ENCODE assay signal across 9 mouse cellular contexts in genomic region chr16:77421591-77422024, GRCm38 (mm10).
DNase-seq lines count a peak whose midpoint lies in the region; ATAC-seq and TF ChIP-seq lines count a peak whose summit lies in the region.
"Had no signal": no experiment of that assay in that cellular context is flagged by ENCODE, and none has a peak within 500 bp of the region (broad histone marks: within the 10 kb centered on the region; RNA-seq: fewer than 3 reads in every experiment).

No protein-coding gene starts in this region.

- peak overlapping the region; percentile 26 for H3K27ac ChIP-seq in heart, adult 2 months
- H3K27ac ChIP-seq in embryonic facial prominence, embryonic 13.5 days = peak overlapping the region; percentile 83
- peak overlapping the region; percentile 99 for H3K27ac ChIP-seq in hindbrain, embryonic 15.5 days (replicated peaks)
- peak overlapping the region; percentile 98 for H3K27ac ChIP-seq in neural tube, embryonic 14.5 days (ENCODE audit: low read depth, low read length)

- no peaks in the 10 kb centered on the region for H3K9me3 ChIP-seq in embryonic facial prominence, embryonic 13.5 days
- no peaks in the 10 kb centered on the region for H3K9me3 ChIP-seq in hindbrain, embryonic 15.5 days
- H3K9me3 ChIP-seq in neural tube, embryonic 14.5 days (ENCODE audit: control insufficient read depth, low read length) = no peaks in the 10 kb centered on the region

- peak overlapping the region; percentile 21; the same call in 1 of the 2 replicates for H3K4me3 ChIP-seq in heart, adult 2 months
- peak overlapping the region; percentile 21 for H3K4me3 ChIP-seq in embryonic facial prominence, embryonic 13.5 days
- H3K4me3 ChIP-seq in hindbrain, embryonic 15.5 days = peak overlapping the region; percentile 50
- peak overlapping the region; percentile 61 for H3K4me3 ChIP-seq in neural tube, embryonic 14.5 days (ENCODE audit: low read depth, low read length)

- no peaks in the 10 kb centered on the region; the same call in 1 of the 2 replicates for H3K79me2 ChIP-seq in heart, adult 2 months (replicated peaks; ENCODE audit: control insufficient read depth, insufficient read depth, low read length)

- H3K36me3 ChIP-seq in heart, adult 2 months (ENCODE audit: control insufficient read depth, insufficient read depth, low read length) = peaks cover 2% of the 10 kb centered on the region
- H3K36me3 ChIP-seq in embryonic facial prominence, embryonic 13.5 days = no peaks in the 10 kb centered on the region
- H3K36me3 ChIP-seq in hindbrain, embryonic 15.5 days = no peaks in the 10 kb centered on the region
- no peaks in the 10 kb centered on the region for H3K36me3 ChIP-seq in neural tube, embryonic 14.5 days (ENCODE audit: control insufficient read depth, insufficient read depth, low read length)

- WGBS in heart, adult 2 months = 63% methylated on average over 10 of the region's 10 CpGs
- 9% methylated on average over 10 of the region's 10 CpGs for WGBS in embryonic facial prominence, embryonic 13.5 days
- 4% methylated on average over 10 of the region's 10 CpGs for WGBS in hindbrain, embryonic 15.5 days
- 2% methylated on average over 10 of the region's 10 CpGs for WGBS in neural tube, embryonic 14.5 days

- H3K4me1 ChIP-seq in heart, adult 2 months (ENCODE audit: control insufficient read depth, insufficient read depth, low read length) = peaks cover 1% of the 10 kb centered on the region; the same call in 1 of the 2 replicates
- H3K4me1 ChIP-seq in embryonic facial prominence, embryonic 13.5 days = peaks cover 35% of the 10 kb centered on the region
- H3K4me1 ChIP-seq in hindbrain, embryonic 15.5 days (replicated peaks) = peaks cover 3% of the 10 kb centered on the region; the same call in 1 of the 2 replicates
- H3K4me1 ChIP-seq in neural tube, embryonic 14.5 days (ENCODE audit: control insufficient read depth, insufficient read depth, low read length) = peaks cover 2% of the 10 kb centered on the region

- DNase-seq in heart, adult 2 months = peak; percentile 15 to 39
- no peak for DNase-seq in heart, adult 9 months (ENCODE audit: low spot score in 2 of 2)
- DNase-seq in left cerebral cortex, postnatal 25 days (ENCODE audit: low spot score in 2 of 2) = peak; percentile 56 to 64
- no peak for DNase-seq in c-Kit-positive CD71-positive TER-119-positive erythroid progenitor cells, embryonic 14.5 days (ENCODE audit: low spot score)

- H3K27me3 ChIP-seq in heart, adult 2 months (ENCODE audit: control insufficient read depth, insufficient read depth, low read length) = no peaks in the 10 kb centered on the region
- no peaks in the 10 kb centered on the region for H3K27me3 ChIP-seq in embryonic facial prominence, embryonic 13.5 days
- no peaks in the 10 kb centered on the region for H3K27me3 ChIP-seq in hindbrain, embryonic 15.5 days
- H3K27me3 ChIP-seq in neural tube, embryonic 14.5 days (ENCODE audit: control insufficient read depth, insufficient read depth, low read length) = no peaks in the 10 kb centered on the region
- H3K27me3 ChIP-seq: CH12.LX had no signal

- ATAC-seq in embryonic facial prominence, embryonic 13.5 days (ENCODE audit: insufficient number of reproducible peaks, insufficient read depth, low FRiP score, low TSS enrichment, low read depth) = 0 out of 2 replicates have a peak, but pooled peaks have one; percentile 48
- ATAC-seq in hindbrain, embryonic 15.5 days (ENCODE audit: low FRiP score, low read depth) = peak; percentile 90
- ATAC-seq in neural tube, embryonic 14.5 days (ENCODE audit: low read depth) = peak; percentile 90
- ATAC-seq in erythroblast, adult 5-6 weeks (replicated peaks; ENCODE audit: low FRiP score, poor library complexity, severe bottlenecking) = no peak

- H3K9ac ChIP-seq in heart, adult 2 months (ENCODE audit: low read depth, low read length) = no peak overlapping the region
- peak overlapping the region; percentile 55; the same call in 1 of the 2 replicates for H3K9ac ChIP-seq in embryonic facial prominence, embryonic 13.5 days
- H3K9ac ChIP-seq in hindbrain, embryonic 15.5 days = peak overlapping the region; percentile 84
- H3K9ac ChIP-seq in neural tube, embryonic 14.5 days (replicated peaks; ENCODE audit: low read depth, low read length) = peak overlapping the region; percentile 90

- intact Hi-C loops in heart, adult 2 months (cut with DNase I) = no loop called here
- intact Hi-C loops in left cerebral cortex, postnatal 25 days (cut with DNase I) = loop anchor here (2.0 to 5.0 kb wide), 4 partner anchors 79 to 226 kb away; no protein-coding TSS in a partner anchor

- TF ChIP-seq CTCF in heart, adult 2 months (IDR thresholded peaks at IDR 0.05) = no peak

- no peak for TF ChIP-seq POLR2A in heart, adult 2 months (IDR thresholded peaks at IDR 0.05; ENCODE audit: insufficient read depth, low read depth, low read length)

- TF ChIP-seq EP300 in heart, adult 2 months (IDR thresholded peaks at IDR 0.05; ENCODE audit: insufficient read depth, low read depth, low read length) = no peak

- H3K4me2 ChIP-seq in embryonic facial prominence, embryonic 13.5 days = peak overlapping the region; percentile 55
- H3K4me2 ChIP-seq in hindbrain, embryonic 15.5 days = peak overlapping the region; percentile 67
- peak overlapping the region; percentile 70 for H3K4me2 ChIP-seq in neural tube, embryonic 14.5 days (ENCODE audit: low read depth, low read length)

Comparison
In these comparisons a context has a peak if more than half of its experiments do, and no peak if none do; other contexts are left out.
1. DNase-seq: peak in heart, adult 2 months (2 of 2) and left cerebral cortex, postnatal 25 days (2 of 2); none in heart, adult 9 months (0 of 2) and c-Kit-positive CD71-positive TER-119-positive erythroid progenitor cells, embryonic 14.5 days (single experiment).
2. H3K27ac ChIP-seq: peak in every context shown above with its lines; median percentile 99 in hindbrain, embryonic 15.5 days; 98 in neural tube, embryonic 14.5 days; 83 in embryonic facial prominence, embryonic 13.5 days; 26 in heart, adult 2 months.
3. Peak in every context shown above with its lines, with median percentiles within 50 percentile points of each other: H3K4me3 ChIP-seq and H3K4me2 ChIP-seq.